ENCODE assay signal across 1 mouse cellular context in the genomic region with DNA sequence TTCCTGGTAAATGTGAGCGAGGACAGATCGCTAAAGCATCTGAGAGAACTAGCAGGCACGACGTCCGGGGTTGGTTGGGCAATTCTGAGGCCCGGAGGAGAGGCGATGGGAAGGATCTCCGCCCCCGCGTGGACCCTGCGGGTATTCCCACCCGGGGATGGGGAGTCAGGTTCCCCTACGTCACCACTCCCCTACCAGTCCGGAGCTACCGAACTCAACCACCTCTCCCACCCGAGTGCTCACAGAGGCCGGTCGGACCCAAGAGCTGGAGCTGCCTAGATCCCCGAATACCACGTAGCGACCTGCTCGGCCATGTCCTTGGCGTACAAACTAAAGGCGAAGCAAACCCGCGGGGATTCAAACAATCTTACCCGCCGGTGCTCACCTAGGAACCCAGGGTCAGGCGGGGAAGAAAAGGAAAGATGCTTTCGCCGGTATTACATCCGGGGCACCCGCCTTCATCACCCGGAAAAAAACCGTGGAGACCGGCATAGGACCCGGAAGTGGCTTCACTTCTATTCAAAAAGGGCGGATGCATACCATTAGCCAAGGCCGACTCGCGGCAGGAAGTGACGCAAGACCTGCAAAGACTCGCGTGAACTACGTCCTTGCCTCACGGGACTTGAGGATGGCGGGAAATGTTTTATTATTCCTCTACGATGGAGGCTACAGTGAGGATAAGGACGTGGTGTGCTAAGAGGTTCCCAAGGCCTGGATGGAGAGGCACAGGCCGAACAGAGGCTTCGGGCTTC.
TF ChIP-seq lines count a peak whose summit lies in the region.

Cd2bp2 (minus strand) TSS at position 507 of the 752 bp plus-strand sequence.

TF ChIP-seq in CH12.LX, 34 proteins besides CTCF, POLR2A, EP300 and RAD21 (continued from another document):
- TF ChIP-seq POLR2AphosphoS2 (IDR thresholded peaks at IDR 0.05; ENCODE audit: low read depth, low read length) (peak; percentile 96), RCOR1 (conservative IDR thresholded peaks at IDR 0.05; ENCODE audit: low read depth, low read length) (no peak), NRF1 (IDR thresholded peaks at IDR 0.05; ENCODE audit: low read depth, low read length) (no peak), MYC (IDR thresholded peaks at IDR 0.05; ENCODE audit: low read depth, low read length) (peak; percentile 79), TCF12 (IDR thresholded peaks at IDR 0.05; ENCODE audit: low read depth, low read length) (peak; percentile 90), MAFK (IDR thresholded peaks at IDR 0.05; ENCODE audit: insufficient replicate concordance, low read length) (no peak), ETS1 (conservative IDR thresholded peaks at IDR 0.05; ENCODE audit: low read depth, low read length) (peak; percentile 35; the same call in 1 of the 2 replicates), ELF1 (IDR thresholded peaks at IDR 0.05; ENCODE audit: low read depth, low read length) (peak; percentile 99), HCFC1 (IDR thresholded peaks at IDR 0.05; ENCODE audit: low read depth, low read length) (peak; percentile 96), ZKSCAN1 (IDR thresholded peaks at IDR 0.05; ENCODE audit: borderline replicate concordance, low read depth, low read length) (no peak), CHD1 (IDR thresholded peaks at IDR 0.05; ENCODE audit: low read depth, low read length) (no peak), PAX5 (IDR thresholded peaks at IDR 0.05; ENCODE audit: low read length) (no peak), E2F4 (IDR thresholded peaks at IDR 0.05; ENCODE audit: insufficient replicate concordance, low read depth, low read length) (peak; percentile 100), ZNF384 (IDR thresholded peaks at IDR 0.05; ENCODE audit: low read depth, low read length) (no peak), SMC3 (IDR thresholded peaks at IDR 0.05; ENCODE audit: low read depth, low read length) (peak; percentile 54), NELFE (IDR thresholded peaks at IDR 0.05; ENCODE audit: low read depth, low read length) (peak; percentile 95), KAT2A (IDR thresholded peaks at IDR 0.05; ENCODE audit: insufficient replicate concordance, low read length) (peak; percentile 97), USF2 (conservative IDR thresholded peaks at IDR 0.05; ENCODE audit: low read depth, low read length) (peak; percentile 36; the same call in 1 of the 2 replicates), ZMIZ1 (IDR thresholded peaks at IDR 0.05; ENCODE audit: low read depth, low read length) (peak; percentile 87), SIN3A (IDR thresholded peaks at IDR 0.05; ENCODE audit: low read length) (peak; percentile 89), BHLHE40 (IDR thresholded peaks at IDR 0.05; ENCODE audit: low read depth, low read length) (peak; percentile 96)
